Mouse (Mus musculus): ENCODE results near the gene C1qtnf1.

DNA sequence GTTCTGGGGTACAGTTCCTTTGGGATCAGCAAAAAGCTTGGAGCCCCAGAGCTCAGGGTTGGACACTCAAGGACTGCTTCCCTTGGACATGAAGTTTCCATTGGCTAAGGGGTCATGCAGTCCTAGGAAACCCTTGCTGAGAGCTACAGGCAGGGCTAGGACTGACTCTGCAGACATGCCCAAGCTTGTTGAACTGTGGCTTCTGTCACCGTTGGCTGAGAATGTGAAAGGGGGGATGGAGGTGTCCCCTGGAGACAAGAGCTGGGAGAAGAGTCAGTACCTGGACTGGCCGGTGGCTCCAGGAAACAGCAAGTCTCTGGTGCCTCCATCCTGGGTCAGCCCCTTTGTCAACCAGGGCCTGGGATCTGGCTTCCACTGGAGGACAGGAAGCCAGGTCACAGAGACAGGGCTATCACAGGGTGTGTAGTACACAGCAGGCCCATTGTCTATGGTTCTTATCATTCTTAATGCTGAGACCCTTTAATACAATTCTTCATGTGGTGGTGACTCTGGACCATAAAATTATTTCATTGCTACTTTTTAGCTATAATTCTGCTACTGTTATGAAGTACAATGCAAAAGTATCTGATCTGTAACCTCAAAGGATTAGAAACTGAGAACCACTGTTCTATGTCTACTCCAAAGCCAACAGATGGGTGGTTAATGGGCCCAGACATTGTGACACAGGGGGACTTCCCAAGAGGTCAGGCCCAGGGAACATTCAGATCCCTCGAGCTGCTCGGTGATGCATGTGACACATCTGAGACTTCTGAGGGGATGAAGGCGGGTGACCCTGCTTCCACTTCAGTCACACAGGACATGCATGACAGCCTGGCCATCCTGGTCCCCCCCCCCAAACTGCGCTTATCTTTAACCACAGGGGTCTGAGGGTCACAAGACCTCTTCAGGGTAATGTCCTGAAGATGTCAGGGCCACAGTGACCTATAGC, 23.8 kb upstream of the C1qtnf1 start:
- no peak for TF ChIP-seq EP300 (IDR thresholded peaks at IDR 0.05; ENCODE audit: low read depth)
- no peak for TF ChIP-seq CTCF (IDR thresholded peaks at IDR 0.05; ENCODE audit: low read depth)

Measured in liver, postnatal 0 days (tissue).